Mouse (Mus musculus): ENCODE measurements around the gene Tceal6.
A peak's percentile ranks its signal among the peaks of the same experiment; 100 is the strongest.
"Not testable (repeated sequence)": the region's sequence is repeated elsewhere in the genome, so short reads cannot be mapped to it uniquely, and the experiment has no call there.

The Tceal6 gene

GRCm38 (mm10) chrX:135210436-135211221 lies at the start of gene Tceal6:
Gene Tceal6, minus strand, starts transcription at chrX:135210687.
- peak; percentile 45 to 57 for DNase-seq

GRCm38 (mm10) chrX:135209773-135210435 lies 583 bp downstream of the Tceal6 start:
- DNase-seq = peak; percentile 33 to 53

GRCm38 (mm10) chrX:135189924-135190323 lies 20.6 kb downstream of the Tceal6 start:
- DNase-seq = not testable (repeated sequence)

- not testable (repeated sequence) for DNase-seq
Observed at GRCm38 (mm10) chrX:135188661-135189060, 21.8 kb downstream of the Tceal6 start.

GRCm38 (mm10) chrX:135177532-135177931 lies 33.0 kb downstream of the Tceal6 start, which contains the start of gene Gm15023:
Gene Gm15023, minus strand, starts transcription at chrX:135177632.
- DNase-seq = not testable (repeated sequence)
